Comparison of ENCODE assay signal across 19 mouse cellular contexts in genomic region chr6:58752496-58752895, GRCm38 (mm10).
"Had no signal": no experiment of that assay in that cellular context is flagged by ENCODE, and none has a peak within 500 bp of the region (broad histone marks: within the 10 kb centered on the region; RNA-seq: fewer than 3 reads in every experiment).

No protein-coding gene starts in this region.

- H3K27me3 ChIP-seq: intestine, embryonic 15.5 days; liver, embryonic 13.5 days; midbrain, embryonic 15.5 days; neural tube, embryonic 12.5 days; neural tube, embryonic 15.5 days had no signal

- H3K36me3 ChIP-seq: intestine, embryonic 15.5 days; liver, embryonic 13.5 days; midbrain, embryonic 15.5 days; neural tube, embryonic 12.5 days; neural tube, embryonic 15.5 days had no signal

- H3K4me3 ChIP-seq: intestine, embryonic 15.5 days; left cerebral cortex, adult 2 months; liver, embryonic 13.5 days; midbrain, embryonic 15.5 days; neural tube, embryonic 12.5 days; neural tube, embryonic 15.5 days had no signal

- H3K4me2 ChIP-seq: intestine, embryonic 15.5 days; liver, embryonic 13.5 days; midbrain, embryonic 11.5 days; midbrain, embryonic 15.5 days; neural tube, embryonic 12.5 days; neural tube, embryonic 15.5 days had no signal

- H3K4me1 ChIP-seq: intestine, embryonic 15.5 days; liver, embryonic 13.5 days; midbrain, embryonic 15.5 days; neural tube, embryonic 12.5 days; neural tube, embryonic 15.5 days had no signal

- H3K9me3 ChIP-seq: intestine, embryonic 15.5 days; liver, embryonic 13.5 days; midbrain, embryonic 15.5 days; neural tube, embryonic 12.5 days; neural tube, embryonic 15.5 days had no signal

- H3K9ac ChIP-seq: intestine, embryonic 15.5 days; liver, embryonic 13.5 days; midbrain, embryonic 15.5 days; neural tube, embryonic 12.5 days; neural tube, embryonic 15.5 days had no signal

- ATAC-seq: intestine, embryonic 15.5 days; midbrain, embryonic 15.5 days had no signal

- DNase-seq: layer of hippocampus, postnatal 36 days; liver, embryonic 13.5 days; lung, adult 2 months; lung, postnatal 14 days; lung, postnatal 4 days; right cerebral cortex, adult 18-20 months; right cerebral cortex, postnatal 14 days; right cerebral cortex, postnatal 4 days; thymus, adult 2 months; thymus, postnatal 14 days; thymus, postnatal 4 days had no signal

- H3K27ac ChIP-seq: intestine, embryonic 15.5 days; kidney, postnatal 0 days; left cerebral cortex, adult 2 months; liver, embryonic 13.5 days; midbrain, embryonic 15.5 days; neural tube, embryonic 12.5 days; neural tube, embryonic 15.5 days; stomach, postnatal 0 days had no signal
